Mouse (Mus musculus): Measurements from ENCODE around the gene Hoxa7. TPM values are rescaled to one million over a fixed set of nuclear protein-coding genes. Genes with fewer than 3 reads are reported as not detected.

The Hoxa7 gene
- total RNA-seq, 1 experiment, result 0.89 TPM

DNA sequence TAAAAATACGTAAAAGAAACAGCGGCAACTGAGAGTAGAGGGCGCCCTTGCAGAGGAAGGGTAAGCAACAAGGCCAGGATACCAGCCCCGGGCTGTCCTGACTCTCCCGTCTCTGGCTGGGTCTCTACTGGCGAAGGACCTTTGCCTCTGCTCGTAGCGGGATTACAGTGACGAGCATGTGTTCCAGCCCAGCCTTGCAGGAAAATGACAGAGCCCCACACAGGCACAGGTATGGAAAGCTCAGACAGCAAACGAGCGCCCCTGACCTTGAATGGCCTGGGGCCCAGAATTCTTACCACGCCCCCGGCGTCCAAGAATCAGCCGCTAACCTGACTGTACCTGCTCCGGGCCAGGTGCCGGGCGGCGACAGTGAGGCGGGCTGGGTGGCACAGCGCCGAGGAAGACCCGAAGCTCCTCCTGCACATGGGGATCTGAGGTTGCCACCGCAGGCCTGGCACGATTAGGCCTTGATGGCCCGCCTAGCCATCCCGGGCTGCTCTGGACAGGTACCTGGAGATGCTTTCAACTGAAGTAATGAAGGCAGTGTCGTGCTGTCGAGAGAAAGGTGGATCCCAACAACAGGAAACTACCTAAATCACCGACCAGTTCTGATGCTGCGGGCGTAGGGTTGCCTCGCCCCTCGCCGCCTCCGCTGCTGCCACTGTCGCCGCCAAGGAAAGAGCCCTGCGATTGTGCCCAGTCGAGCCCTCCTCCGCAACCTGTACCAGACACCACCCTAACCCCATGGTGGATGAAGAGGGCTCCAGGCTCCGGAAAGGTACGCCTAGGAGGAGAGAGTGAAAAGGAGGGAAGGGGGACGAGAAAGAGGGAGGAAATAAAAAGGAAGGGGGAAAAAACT lies 8.1 kb upstream of the Hoxa7 start:
- TF ChIP-seq HCFC1 (IDR thresholded peaks at IDR 0.05; ENCODE audit: borderline replicate concordance, insufficient read depth, low read length), result no peak
- TF ChIP-seq CHD2 (IDR thresholded peaks at IDR 0.05; ENCODE audit: low read depth, low read length), result no peak
- TF ChIP-seq ZC3H11A (IDR thresholded peaks at IDR 0.05; ENCODE audit: borderline replicate concordance, low read depth, low read length), result no peak
- no peak for TF ChIP-seq MAFK (IDR thresholded peaks at IDR 0.05; ENCODE audit: insufficient read depth, low read depth, low read length)
- no peak for TF ChIP-seq ZNF384 (IDR thresholded peaks at IDR 0.05; ENCODE audit: low read depth, low read length)
- Histone ChIP-seq H3K4me3 (ENCODE audit: insufficient read depth in 1 of 2, low read depth in 1 of 2, low read length in 2 of 2, poor library complexity in 1 of 2, severe bottlenecking in 1 of 2) (peak overlapping the region in 1 of 2 experiments; percentile 11; a peak in 1 of 4 replicates), H3K9me3 (ENCODE audit: control insufficient read depth, insufficient read depth, low read depth, low read length) (no peaks in the 10 kb centered on the region), H3K27ac (ENCODE audit: insufficient read depth, low read depth, low read length, poor library complexity, severe bottlenecking) (no peak overlapping the region), H3K9ac (ENCODE audit: insufficient read depth, low read depth, low read length, poor library complexity, severe bottlenecking) (no peak overlapping the region), H3K4me1 (ENCODE audit: control insufficient read depth in 2 of 2, insufficient read depth in 2 of 2, low read length in 2 of 2, poor library complexity in 1 of 2) (peaks cover 0 to 5% of the 10 kb centered on the region in 2 experiments; a peak in 1 of 4 replicates), H3K36me3 (ENCODE audit: control insufficient read depth, insufficient read depth, low read length, poor library complexity, severe bottlenecking) (no peaks in the 10 kb centered on the region)
- in situ Hi-C loops (cut with MboI; ENCODE audit: low sequenced_read_pairs in 2 of 2, unreplicated experiment in 2 of 2), result loop anchor here (10.0 kb wide), 3 partner anchors 65 to 1055 kb away; partner anchors contain the start of gene Hoxa2 (in 2 of the 2)
- DNase-seq (ENCODE audit: low read depth, low spot score), result no peak

GRCm38 (mm10) chr6:52228475-52229465 lies 7.1 kb upstream of the Hoxa7 start:
- H3K4me1 ChIP-seq (ENCODE audit: control insufficient read depth in 2 of 2, insufficient read depth in 2 of 2, low read length in 2 of 2, poor library complexity in 1 of 2), result peaks cover 0 to 5% of the 10 kb centered on the region in 2 experiments; a peak in 1 of 4 replicates
- no peak overlapping the region for H3K4me3 ChIP-seq (ENCODE audit: insufficient read depth in 1 of 2, low read depth in 1 of 2, low read length in 2 of 2, poor library complexity in 1 of 2, severe bottlenecking in 1 of 2)
- H3K27ac ChIP-seq (ENCODE audit: insufficient read depth, low read depth, low read length, poor library complexity, severe bottlenecking), result no peak overlapping the region
- TF ChIP-seq ZNF384 (IDR thresholded peaks at IDR 0.05; ENCODE audit: low read depth, low read length), result no peak
- TF ChIP-seq CHD2 (IDR thresholded peaks at IDR 0.05; ENCODE audit: low read depth, low read length), result no peak
- no peak for TF ChIP-seq MAFK (IDR thresholded peaks at IDR 0.05; ENCODE audit: insufficient read depth, low read depth, low read length)
- TF ChIP-seq HCFC1 (IDR thresholded peaks at IDR 0.05; ENCODE audit: borderline replicate concordance, insufficient read depth, low read length), result no peak
- no peak for TF ChIP-seq ZC3H11A (IDR thresholded peaks at IDR 0.05; ENCODE audit: borderline replicate concordance, low read depth, low read length)
- no peaks in the 10 kb centered on the region for H3K36me3 ChIP-seq (ENCODE audit: control insufficient read depth, insufficient read depth, low read length, poor library complexity, severe bottlenecking)
- no peak for DNase-seq (ENCODE audit: low read depth, low spot score)
- H3K9ac ChIP-seq (ENCODE audit: insufficient read depth, low read depth, low read length, poor library complexity, severe bottlenecking), result no peak overlapping the region
- H3K9me3 ChIP-seq (ENCODE audit: control insufficient read depth, insufficient read depth, low read depth, low read length), result no peaks in the 10 kb centered on the region
- in situ Hi-C loops (cut with MboI; ENCODE audit: low sequenced_read_pairs in 2 of 2, unreplicated experiment in 2 of 2), result loop anchor here (10.0 kb wide), 3 partner anchors 64 to 1054 kb away; partner anchors contain the start of gene Hoxa2 (in 2 of the 2)

- in situ Hi-C loops (cut with MboI; ENCODE audit: low sequenced_read_pairs in 2 of 2, unreplicated experiment in 2 of 2), result loop anchor here (10.0 kb wide), 3 partner anchors 63 to 1053 kb away; partner anchors contain the start of gene Hoxa2 (in 2 of the 2)
- TF ChIP-seq MAFK (IDR thresholded peaks at IDR 0.05; ENCODE audit: insufficient read depth, low read depth, low read length), result no peak
- no peak for TF ChIP-seq HCFC1 (IDR thresholded peaks at IDR 0.05; ENCODE audit: borderline replicate concordance, insufficient read depth, low read length)
- no peak for TF ChIP-seq CHD2 (IDR thresholded peaks at IDR 0.05; ENCODE audit: low read depth, low read length)
- TF ChIP-seq ZC3H11A (IDR thresholded peaks at IDR 0.05; ENCODE audit: borderline replicate concordance, low read depth, low read length), result no peak
- TF ChIP-seq ZNF384 (IDR thresholded peaks at IDR 0.05; ENCODE audit: low read depth, low read length), result no peak
Observed at GRCm38 (mm10) chr6:52227470-52228222, 6.0 kb upstream of the Hoxa7 start.

More at GRCm38 (mm10) chr6:52227470-52228222, 6.0 kb upstream of the Hoxa7 start:
- Histone ChIP-seq H3K9ac (ENCODE audit: insufficient read depth, low read depth, low read length, poor library complexity, severe bottlenecking) (no peak overlapping the region), H3K36me3 (ENCODE audit: control insufficient read depth, insufficient read depth, low read length, poor library complexity, severe bottlenecking) (no peaks in the 10 kb centered on the region), H3K4me1 (ENCODE audit: control insufficient read depth in 2 of 2, insufficient read depth in 2 of 2, low read length in 2 of 2, poor library complexity in 1 of 2) (peaks cover 0 to 3% of the 10 kb centered on the region in 2 experiments; a peak in 1 of 4 replicates), H3K9me3 (ENCODE audit: control insufficient read depth, insufficient read depth, low read depth, low read length) (no peaks in the 10 kb centered on the region), H3K27ac (ENCODE audit: insufficient read depth, low read depth, low read length, poor library complexity, severe bottlenecking) (no peak overlapping the region), H3K4me3 (ENCODE audit: insufficient read depth in 1 of 2, low read depth in 1 of 2, low read length in 2 of 2, poor library complexity in 1 of 2, severe bottlenecking in 1 of 2) (no peak overlapping the region)
- no peak for DNase-seq (ENCODE audit: low read depth, low spot score)

Measured in ES-E14 (cell line).